Mouse (Mus musculus) granulocyte monocyte progenitor cell, adult 5-6 weeks (primary cell): ENCODE results near the gene Hdac9. TPM values are rescaled to one million over a fixed set of nuclear protein-coding genes. Genes with fewer than 3 reads are reported as not detected.

Source experiments
- ATAC-seq: replicated peaks from 2 replicates; pipeline ENCODE4 v1.8.0; 2016; ENCODE audit warnings: mild to moderate bottlenecking, moderate TSS enrichment, inconsistent platforms; ENCODE audit not compliant: poor library complexity, severe bottlenecking
- total RNA-seq, 2 experiments: library from RNA; stranded (forward) in 1 of 2; stranded (reverse) in 1 of 2; fragments of 200-712, 200-1000 nt in 1 of 2; fragments of >200 nt in 1 of 2; fragmentation: Nextera tagmentation in 1 of 2; gene quantifications; 2 replicates each; pipeline ENCODE4 v1.2.3; 2014 to 2017

The Hdac9 gene
- total RNA-seq, 2 experiments from 2014 or later: 5.7 to 7.2 TPM

DNA sequence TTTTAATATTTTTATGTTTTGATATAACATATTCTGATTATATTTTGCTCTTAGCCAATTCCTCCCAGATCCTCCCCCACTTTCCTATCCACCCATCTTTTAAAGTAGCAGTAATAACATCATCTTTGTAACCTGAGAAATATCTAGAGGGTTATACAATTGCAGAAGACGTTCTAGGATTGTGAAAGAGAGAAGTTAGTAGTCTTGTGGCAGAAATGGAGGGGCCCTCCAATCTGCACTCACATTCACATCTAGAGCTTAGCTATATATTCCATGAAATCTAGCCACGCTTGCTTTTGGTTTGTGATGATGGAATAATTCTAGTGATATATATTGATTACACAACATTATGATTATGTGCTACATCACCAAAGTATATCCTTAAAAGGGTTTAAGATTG is 106.7 kb downstream of the Hdac9 start:
- ATAC-seq: peak; percentile 67

DNA sequence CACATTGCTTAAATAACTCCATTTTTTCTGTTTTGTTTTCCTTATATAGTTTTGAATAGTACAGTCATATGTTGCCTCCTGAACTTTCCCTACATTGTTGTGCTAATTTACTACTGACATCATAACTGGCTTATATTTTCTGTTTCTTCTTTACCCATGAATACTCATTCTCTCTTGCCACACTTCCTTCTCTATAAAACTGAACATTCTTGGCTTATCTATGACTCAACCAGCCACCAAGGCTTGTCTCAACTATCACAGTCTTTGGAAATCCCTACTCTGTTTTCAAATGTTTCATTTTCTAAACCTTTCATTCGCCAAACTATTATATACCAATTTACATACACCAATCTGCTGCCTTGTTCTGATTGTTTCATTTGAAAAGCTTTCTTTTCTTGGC is 108.7 kb downstream of the Hdac9 start:
- peak; percentile 78 for ATAC-seq

DNA sequence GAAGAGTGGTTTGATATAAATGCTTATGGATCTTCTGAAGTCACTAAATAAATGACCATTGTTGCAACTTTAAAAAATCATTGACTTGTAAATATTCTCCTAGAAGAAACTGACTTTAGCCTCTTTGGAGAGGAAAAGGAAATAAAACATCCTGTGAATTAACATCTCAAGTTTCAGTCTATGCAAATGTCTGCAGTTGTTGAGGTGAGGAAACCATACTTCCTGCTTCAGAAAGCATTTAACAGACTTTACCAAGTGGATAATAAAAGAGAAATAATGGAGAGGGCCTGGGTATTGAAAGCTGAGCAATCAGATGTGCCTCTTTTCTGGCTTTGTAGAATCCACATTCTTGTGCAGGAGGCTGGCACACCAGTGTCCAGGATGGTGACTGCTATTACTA is 110.4 kb downstream of the Hdac9 start:
- peak; percentile 29 for ATAC-seq

DNA sequence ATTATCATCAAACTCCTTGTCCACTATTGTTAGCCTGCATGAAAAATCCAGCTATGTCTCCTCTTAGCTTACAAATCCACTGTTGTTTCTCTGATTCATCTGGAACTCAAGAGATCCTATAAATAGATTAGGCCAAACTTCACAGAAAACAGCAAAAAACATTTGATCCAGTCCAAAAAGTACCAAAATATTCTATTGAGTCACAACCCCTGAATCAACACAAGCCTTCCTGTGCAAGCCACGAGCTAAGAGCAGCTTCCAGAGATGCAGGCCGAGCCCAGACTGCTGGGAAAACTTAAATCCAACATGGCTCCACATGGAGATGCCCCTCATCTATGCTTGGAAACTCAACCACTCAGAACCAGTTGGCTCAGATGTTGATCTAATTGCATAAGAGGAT is 113.2 kb downstream of the Hdac9 start:
- no peak for ATAC-seq

DNA sequence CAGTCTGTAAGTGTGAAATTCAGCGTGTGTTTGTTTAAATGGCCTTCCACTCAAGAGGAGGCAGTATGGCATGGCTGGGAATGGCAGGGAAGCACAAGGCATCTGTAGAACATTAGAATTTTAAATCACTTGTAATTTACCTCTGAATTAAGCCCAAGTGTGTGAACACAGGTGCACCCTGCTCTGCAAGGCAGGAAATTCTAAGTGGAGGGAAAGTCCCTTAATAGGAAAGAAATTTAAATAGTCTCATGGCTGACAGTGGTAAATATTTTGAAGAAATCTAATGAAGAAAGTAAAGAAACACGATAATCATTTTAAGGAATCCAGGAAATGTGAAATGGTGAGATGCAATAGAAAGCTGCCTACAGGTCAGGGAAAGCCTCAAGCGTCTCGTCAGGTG is 114.6 kb downstream of the Hdac9 start:
- ATAC-seq: no peak

DNA sequence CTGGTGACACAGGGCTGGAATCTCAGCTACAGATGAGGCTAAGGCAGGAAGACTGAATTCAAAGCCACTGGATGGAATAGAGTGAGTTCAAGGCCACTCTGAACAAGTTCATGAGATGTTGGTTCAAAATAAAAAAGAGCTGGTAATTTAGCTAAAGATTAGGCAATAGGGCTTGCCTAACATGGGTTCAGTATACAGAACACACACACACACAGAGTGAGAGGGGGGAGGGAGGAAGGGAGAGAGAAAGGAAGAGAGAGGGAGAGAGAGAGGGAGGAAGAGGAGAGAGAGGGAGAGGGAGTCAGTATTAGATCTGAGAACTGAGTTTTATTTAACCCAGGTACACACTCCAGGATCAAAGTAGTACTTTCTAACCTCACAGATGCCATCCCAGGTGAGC is 115.1 kb downstream of the Hdac9 start:
- peak; percentile 63 for ATAC-seq

DNA sequence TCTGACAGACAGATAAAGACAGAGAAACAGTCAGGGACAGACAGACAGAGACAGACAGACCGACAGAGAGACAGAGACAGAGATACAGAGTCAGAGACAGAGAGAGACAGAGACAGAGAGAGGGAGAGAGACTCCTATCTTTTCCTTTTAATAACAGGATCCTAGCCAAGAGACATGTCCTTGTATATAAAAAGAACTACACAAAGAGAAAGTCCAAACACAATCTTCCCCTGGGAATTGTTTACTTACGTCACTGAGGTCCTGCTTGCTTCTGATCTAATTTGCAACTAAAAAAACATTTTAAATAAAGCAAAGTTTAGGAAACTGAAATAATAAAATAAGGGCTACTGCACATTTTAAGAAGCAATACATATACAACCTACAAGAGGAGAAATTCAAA is 119.5 kb downstream of the Hdac9 start:
- ATAC-seq: no peak

DNA sequence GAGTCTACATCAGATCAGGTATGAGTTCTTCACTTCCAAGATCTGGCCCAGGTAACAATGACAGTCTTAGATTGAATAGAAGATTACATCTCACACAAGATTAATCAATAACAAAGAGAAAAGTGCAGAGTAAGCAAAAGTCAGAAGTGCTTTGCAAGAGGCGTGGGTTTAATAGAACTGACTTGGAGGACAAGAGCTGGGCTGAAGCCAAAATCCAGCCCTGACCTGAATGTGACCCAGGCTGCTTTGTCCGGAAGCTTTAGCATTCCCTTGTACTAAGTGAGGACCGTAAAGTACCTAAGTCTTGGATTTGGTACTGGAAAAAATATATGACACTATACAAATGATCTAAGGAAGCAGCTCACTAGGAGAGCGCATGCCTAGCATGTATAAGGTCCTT is 121.4 kb downstream of the Hdac9 start:
- ATAC-seq: no peak

DNA sequence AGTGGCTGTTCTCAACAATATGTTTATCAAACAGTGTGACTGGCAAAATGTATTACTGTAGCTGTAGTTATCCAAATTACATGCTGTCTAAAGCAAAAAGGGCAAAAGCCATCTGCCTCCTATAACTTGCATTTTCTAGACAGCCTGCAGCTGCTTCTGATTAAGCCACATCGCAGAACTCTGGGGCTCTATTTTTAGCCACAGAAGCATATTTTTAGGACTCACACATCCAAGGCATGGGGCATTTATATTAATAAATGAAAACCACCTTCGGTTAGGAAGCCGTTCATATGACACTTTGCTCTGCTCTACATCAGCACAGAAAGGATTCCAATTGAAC is 124.8 kb downstream of the Hdac9 start:
- no peak for ATAC-seq

DNA sequence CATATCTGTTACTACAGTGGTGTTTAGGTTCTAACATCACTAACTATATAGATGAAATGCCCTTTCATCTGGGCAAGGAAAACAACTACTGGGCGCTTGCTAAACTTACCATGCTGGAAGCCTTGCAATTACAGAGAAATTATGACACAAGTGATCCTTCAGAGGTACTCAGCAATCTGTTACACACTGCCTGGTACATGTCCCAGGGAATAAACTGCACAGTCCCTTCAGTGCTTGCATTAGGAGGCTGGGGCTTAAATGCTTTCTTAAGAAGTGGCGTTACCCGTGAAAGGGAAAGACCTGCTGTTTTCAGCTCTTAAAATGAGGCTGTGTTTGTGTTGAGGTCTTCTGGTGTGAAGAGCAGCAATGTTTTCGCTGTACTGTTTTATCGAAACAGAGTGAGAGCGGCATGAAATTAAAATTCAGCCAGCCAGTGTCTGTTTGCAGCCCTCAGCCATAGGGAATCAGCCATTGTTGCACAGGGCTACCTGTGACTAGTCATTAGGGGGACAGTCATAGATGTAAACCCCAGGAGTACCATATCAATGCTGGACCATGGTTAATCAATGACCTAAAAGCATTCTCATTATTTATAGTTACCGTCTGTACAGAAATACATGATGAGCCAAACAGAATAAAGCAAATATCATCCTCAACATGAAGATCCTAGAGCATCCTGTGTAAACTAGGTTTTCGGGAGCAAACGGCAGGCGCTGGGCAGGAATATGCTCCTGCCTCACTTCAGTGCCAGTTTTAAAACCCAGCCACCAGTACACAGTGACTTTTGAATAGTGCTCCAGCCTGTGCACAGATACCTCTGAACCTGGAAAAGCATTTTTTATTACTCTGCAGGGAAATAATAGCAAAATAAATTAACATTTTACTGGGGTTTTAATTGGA is 125.4 kb downstream of the Hdac9 start:
- no peak for ATAC-seq

DNA sequence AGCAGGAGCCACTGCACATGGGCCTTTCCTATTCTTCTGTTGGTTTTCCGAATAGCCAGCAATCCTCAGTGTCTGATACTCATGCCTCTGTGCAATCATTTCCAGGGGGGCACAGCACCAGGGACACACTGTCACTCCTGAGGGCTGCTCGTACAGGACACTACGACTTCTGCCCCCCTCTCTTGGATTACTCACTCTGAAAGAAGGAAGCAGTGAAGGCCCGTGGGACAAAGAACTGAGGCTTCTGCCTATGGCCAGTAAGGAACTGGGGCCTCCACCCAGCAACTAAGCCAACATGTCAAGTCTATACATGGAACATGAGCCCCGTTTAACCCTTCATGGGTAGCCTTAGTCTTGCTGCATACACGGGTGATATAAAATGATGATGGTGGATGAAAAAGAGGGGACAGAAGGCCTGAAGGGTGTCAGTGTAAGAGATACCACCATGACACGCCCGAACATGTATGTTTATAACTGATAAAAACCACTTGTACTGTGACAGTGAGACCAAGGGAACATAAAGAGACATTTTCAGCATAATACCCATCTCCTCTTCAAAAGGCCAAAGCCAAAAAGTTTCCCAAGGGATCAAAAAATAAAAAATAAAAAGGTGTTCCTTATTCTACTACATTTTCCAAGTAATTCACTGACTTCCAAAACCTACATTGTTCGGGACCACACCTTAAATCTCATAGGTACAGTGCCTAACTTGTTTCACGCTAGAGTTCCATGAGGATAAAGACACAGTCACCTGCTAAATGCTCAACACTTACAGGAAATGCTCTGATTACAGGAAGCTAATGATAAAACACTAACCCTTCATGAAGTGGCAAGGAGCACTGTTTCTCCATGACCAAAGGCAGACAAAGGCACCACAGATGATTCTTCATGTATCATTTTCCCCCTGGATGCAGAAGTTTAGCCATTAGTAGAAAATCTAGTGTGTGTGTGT is 127.6 kb downstream of the Hdac9 start:
- ATAC-seq: peak; percentile 62

DNA sequence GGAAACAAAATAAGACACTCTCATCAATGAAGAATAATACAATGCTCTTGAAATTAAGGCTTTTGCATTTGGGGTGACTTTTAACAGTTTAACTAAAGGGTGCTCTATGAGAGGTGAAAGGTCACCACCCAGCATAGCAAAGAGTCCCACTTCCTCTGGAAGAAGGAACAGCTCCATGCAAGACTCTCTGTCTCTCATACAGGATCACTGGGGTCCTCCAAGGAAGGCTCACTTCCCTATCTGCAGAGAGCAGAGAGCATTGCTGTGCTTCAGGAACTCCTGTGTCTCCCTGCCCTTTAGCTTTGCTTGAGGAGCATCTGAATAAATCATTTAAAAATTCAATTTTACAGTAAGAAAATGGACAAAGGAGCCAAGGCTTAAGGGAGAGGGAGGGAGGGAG is 129.5 kb downstream of the Hdac9 start:
- peak; percentile 92 for ATAC-seq

DNA sequence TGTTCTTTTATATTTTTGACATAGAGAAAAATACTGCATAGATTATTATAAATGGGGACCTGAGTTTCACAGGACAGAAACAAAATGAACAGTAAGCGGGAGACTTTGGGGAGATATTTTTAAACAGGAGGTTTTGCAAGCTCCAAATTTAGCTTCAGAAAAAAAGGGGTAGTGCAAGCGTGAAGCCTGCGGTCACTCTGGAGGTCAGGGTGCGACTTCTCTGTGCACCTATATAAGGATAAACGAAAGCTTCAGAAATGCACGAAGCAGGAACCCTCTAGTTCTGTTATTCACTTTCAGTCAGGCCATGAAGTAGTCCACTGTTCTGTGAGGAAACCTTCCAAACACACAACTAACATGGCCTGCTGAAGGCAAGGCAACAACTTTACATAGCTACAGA is 133.3 kb downstream of the Hdac9 start:
- ATAC-seq: peak; percentile 88

DNA sequence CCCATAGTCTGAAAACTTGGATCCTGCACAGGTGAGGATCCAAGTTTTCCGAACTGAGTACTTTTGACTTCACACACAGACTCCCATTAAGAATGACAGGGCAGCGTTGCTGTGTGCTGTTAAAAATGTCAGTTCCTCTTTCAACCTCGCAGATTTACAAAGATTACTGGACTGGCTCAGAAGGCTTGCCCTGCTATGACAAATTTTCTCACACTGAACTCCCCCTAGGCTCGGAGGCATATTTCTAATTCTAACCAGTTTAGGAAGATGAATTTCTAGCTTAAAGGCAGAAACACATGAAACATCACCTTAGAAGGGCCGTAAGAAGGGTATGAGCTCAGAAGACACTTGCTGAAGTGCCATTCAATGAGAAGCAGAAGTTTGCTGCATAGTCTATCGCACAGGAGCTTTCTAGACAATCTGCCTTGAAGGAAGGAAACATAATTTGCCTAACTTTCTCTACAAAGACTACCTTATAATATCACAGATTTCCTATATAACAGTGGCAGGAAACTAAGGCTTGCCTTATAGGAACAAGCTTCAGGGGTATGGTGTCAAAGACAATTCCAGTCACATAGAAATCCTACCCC is 137.4 kb downstream of the Hdac9 start:
- peak; percentile 73 for ATAC-seq

DNA sequence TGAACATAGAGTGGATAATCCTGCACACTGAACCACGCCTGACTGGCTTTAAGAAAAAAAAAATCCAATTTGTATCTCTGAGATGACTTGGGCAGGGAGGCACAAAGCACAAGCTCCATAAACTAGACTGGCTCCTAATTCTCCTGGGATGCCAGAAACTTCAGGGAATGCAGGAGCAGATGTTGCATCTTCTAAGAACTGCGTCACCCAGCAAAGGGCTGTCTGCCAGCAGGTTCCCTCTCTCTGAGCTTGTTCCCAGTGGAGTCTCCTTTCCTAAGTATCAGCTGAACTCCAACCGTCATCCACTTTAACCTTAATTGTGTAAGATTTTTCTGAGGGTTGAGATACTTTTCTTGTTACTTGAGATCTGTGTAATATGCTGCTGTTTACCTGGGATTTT is 140.7 kb downstream of the Hdac9 start:
- no peak for ATAC-seq

DNA sequence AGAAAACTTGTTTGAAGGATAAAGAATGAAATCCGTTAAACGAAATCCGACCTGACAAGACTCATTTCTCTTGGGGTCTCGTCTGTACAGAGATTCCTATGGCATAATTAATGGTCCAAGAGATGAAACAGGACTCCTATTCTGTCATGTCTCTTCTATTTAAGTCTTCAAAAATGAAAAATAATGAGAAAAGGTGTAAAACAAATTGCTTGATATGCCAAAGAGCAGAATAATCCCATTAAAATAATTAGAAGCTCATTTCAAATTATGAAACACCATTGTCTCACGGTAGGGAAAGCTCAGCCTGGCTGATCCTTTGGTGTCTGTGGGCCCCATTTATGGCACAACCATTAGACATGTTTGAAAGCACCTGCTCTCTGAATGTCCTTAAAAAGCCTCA is 142.8 kb downstream of the Hdac9 start:
- ATAC-seq: no peak

DNA sequence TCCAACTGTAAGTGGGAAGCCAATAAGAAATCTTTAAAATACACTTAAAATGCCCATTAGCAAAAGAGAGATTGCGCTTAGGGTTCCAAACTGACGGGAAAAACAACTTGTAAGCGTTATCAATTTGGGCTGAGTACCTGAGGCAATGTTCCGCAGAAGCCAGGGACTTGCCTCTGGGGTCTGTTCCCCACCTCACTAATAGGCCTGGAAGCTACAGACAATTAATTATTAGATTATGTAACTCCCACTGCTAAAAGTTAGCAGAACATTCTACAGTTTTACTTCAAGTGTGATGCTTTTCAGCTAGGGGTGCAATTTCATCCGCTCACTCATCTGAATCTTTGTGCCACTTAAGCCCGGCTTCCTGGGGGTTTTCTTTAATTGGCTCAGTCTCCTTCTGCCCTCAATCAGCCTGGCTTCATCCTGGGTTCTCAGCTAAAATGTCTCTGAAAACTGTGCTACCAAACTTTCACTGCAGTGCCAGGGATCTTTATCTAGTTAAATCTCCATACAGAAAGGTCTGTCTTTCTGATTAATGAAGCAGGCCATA is 149.6 kb downstream of the Hdac9 start:
- no peak for ATAC-seq

DNA sequence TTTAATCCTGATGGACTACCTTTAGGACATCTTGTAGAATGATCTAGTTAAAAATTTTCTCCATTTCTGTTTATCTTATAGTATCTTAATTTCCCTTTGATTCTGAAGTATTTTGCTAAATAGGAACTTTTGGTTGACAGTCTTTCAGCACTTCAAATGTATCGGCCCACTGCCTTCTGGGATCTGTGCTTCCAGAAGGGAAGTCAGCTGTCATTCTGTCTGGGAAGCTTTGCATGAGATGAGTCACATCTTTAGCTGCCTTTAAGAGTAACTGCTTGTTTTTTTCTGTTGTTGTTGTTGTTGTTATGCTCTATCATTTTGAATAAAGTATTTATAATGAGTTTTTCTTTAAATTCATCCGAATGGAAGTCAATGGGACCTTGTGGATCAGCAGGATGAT is 169.6 kb downstream of the Hdac9 start:
- ATAC-seq: no peak

DNA sequence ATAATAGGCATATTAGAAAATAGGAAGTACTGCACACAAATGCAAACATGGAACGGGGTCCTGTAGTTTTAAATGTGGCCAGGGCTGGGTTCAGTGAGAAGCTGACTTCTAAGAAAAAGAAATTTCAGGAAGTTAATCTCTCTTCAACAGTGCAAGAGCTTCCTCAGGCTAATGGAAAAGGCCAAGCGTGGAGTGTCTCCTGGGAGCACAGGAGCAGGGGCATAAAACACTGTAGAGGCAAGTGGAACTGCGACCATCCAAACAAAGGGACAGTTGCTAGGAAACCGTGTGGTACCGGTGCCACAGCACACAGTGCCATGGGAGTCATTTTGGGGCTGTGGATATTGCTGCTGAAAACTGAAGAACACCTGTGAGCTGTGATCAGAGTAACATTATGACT is 191.7 kb downstream of the Hdac9 start:
- ATAC-seq: peak; percentile 39

DNA sequence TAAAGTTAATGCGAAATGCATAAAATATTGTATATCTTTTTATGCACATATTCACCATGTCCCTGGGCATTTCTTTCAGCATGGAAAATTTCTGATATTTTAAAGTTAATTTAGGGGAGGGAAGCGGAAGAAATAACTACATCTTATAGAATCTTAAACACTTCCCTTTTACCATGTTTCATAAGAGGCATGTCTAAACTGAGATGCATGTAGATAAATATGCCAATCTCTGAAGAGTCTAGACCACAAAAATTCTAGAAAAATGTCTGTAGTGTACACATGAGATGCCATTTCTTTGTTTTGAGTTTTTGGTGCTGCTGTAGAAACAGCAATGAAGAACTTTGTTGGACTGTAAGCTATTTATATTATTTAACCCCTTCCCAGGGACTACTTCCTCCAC is 192.6 kb downstream of the Hdac9 start:
- ATAC-seq: peak; percentile 61
